Mouse (Mus musculus): Measurements from ENCODE around the gene Aldh1a1. TPM values are rescaled to one million over a fixed set of nuclear protein-coding genes. Genes with fewer than 3 reads are reported as not detected.

Gene Aldh1a1
- total and polyA plus RNA-seq, 3 experiments: 0.21 to 1.1 (median 0.99) TPM

Other genes starting within 250 kb of the Aldh1a1 start
- gene Anxa1, start 101.8 kb upstream of the Aldh1a1 start, total RNA-seq (2012; rRNA removed): 3.9 and 4.4 TPM in 2 replicates
- gene Anxa1, start 101.8 kb upstream of the Aldh1a1 start, total RNA-seq (2014; rRNA removed): 24.7 and 24.9 TPM in 2 replicates
- 13.2 and 13.4 TPM in 2 replicates for gene Anxa1, start 101.8 kb upstream of the Aldh1a1 start, polyA plus RNA-seq (2012; ENCODE audit: insufficient read length, low read depth)
- gene Aldh1a7, start 234.8 kb downstream of the Aldh1a1 start, total RNA-seq (2012; rRNA removed): 0.21 and 0.47 TPM in 2 replicates
- 2.3 and 2.6 TPM in 2 replicates for gene Aldh1a7, start 234.8 kb downstream of the Aldh1a1 start, total RNA-seq (2014; rRNA removed)
- gene Aldh1a7, start 234.8 kb downstream of the Aldh1a1 start, polyA plus RNA-seq (2012; ENCODE audit: insufficient read length, low read depth): 1.1 and 1.2 TPM in 2 replicates

Measured in CH12.LX (cell line).